Mouse (Mus musculus): ENCODE measurements around the gene Tbc1d22a. TPM values are rescaled to one million over a fixed set of nuclear protein-coding genes. Genes with fewer than 3 reads are reported as not detected.

The Tbc1d22a gene
- polyA plus RNA-seq, 1 experiment from 2014 or later, result 9.6 TPM

DNA sequence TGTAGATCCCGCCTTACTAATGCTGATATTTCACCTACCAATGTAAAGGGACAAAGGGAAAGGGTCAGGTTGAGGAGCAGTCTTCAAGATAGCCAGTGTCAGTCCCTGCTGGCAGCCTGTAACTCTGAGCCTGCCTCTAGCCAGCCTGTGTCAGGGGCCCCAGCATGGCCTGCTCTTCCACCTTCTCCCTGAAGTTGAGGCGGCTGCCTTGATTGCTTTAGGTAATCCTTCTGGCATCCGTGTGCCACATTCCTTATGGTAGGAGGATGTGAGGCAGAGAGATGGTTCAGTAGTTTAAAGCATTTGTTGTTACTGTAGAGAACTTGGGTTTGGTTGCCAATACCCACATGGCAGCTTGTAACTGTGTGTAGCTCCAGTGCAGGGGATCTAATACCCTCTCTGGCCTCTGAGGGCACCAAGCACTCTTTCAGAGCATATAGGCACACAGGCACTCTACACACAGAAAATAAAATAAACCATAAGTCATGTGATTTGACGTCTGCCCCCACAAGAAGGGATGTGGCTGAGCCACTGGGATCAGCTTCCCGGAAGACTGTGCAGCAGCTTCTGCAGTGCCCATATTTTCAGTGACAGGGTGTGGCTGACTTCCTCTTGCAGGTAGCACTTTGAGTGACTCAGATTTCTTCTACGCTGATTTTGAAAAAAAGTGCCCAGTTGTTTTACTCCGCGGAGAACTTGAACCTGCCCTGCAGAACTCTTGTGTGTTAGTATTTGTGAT is 128.5 kb downstream of the Tbc1d22a start:
- DNase-seq (ENCODE audit: low spot score) (no peak), ATAC-seq (replicated peaks; ENCODE audit: low FRiP score, low TSS enrichment, low read depth) (no peak)
- WGBS, result 61% methylated on average over 8 of the region's 8 CpGs
- H3K27me3 ChIP-seq (replicated peaks; ENCODE audit: control insufficient read depth, insufficient read depth, low read length), result no peaks in the 10 kb centered on the region
- H3K4me3 ChIP-seq (ENCODE audit: low read depth, low read length), result no peak overlapping the region
- H3K4me1 ChIP-seq (replicated peaks; ENCODE audit: control insufficient read depth, insufficient read depth, low read length), result no peaks in the 10 kb centered on the region
- H3K9me3 ChIP-seq (ENCODE audit: control insufficient read depth, low read length), result no peaks in the 10 kb centered on the region
- H3K27ac ChIP-seq (ENCODE audit: low read depth), result no peak overlapping the region
- H3K36me3 ChIP-seq (ENCODE audit: control insufficient read depth, insufficient read depth, low read length), result no peaks in the 10 kb centered on the region
- H3K9ac ChIP-seq (ENCODE audit: low read length), result no peak overlapping the region
- no peak overlapping the region for H3K4me2 ChIP-seq (ENCODE audit: low read length)

DNA sequence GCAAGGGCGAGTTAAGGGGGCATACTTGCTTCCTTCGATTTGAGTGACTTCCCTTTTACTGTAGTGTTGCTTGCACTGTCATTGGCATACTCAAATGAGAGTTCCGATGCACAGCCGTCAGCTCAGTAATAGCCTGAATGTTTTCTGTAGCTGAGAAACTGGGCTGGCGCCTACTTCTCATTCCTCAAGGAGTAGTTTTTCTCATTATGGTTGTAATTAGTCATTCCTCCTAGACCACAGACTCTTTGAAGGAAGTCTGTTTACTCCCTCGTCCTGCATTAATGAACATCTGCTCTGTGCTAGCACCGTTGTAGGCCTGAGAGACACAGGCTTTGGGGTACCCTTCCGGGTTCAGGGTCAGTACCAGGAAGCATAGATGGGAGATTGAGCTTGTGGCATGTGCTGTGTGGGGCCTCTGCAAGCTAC is 130.7 kb downstream of the Tbc1d22a start:
- DNase-seq (ENCODE audit: low spot score), result no peak

DNA sequence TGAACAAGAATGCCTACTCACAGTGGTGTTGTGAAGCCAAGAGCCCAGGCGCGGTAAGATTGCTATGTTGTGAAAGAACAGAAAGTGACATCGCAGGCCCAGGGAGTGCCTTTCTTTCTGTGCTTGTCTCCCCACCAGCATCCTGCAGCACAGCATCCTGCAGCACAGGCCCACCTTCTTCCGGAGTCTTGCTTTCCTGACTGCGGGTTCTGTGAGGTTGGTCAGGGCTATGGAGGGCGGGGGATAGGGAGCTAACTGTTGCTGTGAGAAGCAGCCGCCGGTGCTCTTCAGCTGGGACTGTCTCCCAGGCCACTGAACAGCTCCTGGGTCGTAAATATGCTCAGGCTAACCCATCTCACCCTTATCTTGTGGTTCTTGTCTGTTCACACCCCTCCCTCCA is 131.6 kb downstream of the Tbc1d22a start:
- Histone ChIP-seq H3K9ac (ENCODE audit: low read length) (no peak overlapping the region), H3K9me3 (ENCODE audit: control insufficient read depth, low read length) (no peaks in the 10 kb centered on the region), H3K27me3 (replicated peaks; ENCODE audit: control insufficient read depth, insufficient read depth, low read length) (no peaks in the 10 kb centered on the region), H3K36me3 (ENCODE audit: control insufficient read depth, insufficient read depth, low read length) (no peaks in the 10 kb centered on the region), H3K4me2 (ENCODE audit: low read length) (no peak overlapping the region), H3K4me1 (replicated peaks; ENCODE audit: control insufficient read depth, insufficient read depth, low read length) (no peaks in the 10 kb centered on the region), H3K4me3 (ENCODE audit: low read depth, low read length) (no peak overlapping the region), H3K27ac (ENCODE audit: low read depth) (no peak overlapping the region)
- WGBS, result 59% methylated on average over 9 of the region's 9 CpGs
- ATAC-seq (replicated peaks; ENCODE audit: low FRiP score, low TSS enrichment, low read depth) (no peak), DNase-seq (ENCODE audit: low spot score) (no peak)

More for the DNA sequence above, 130.7 kb downstream of the Tbc1d22a start:
- 74% methylated on average over 8 of the region's 8 CpGs for WGBS
- Histone ChIP-seq H3K9me3 (ENCODE audit: control insufficient read depth, low read length) (no peaks in the 10 kb centered on the region), H3K27me3 (replicated peaks; ENCODE audit: control insufficient read depth, insufficient read depth, low read length) (no peaks in the 10 kb centered on the region), H3K27ac (ENCODE audit: low read depth) (no peak overlapping the region), H3K4me2 (ENCODE audit: low read length) (no peak overlapping the region), H3K4me3 (ENCODE audit: low read depth, low read length) (no peak overlapping the region), H3K36me3 (ENCODE audit: control insufficient read depth, insufficient read depth, low read length) (no peaks in the 10 kb centered on the region), H3K9ac (ENCODE audit: low read length) (no peak overlapping the region), H3K4me1 (replicated peaks; ENCODE audit: control insufficient read depth, insufficient read depth, low read length) (no peaks in the 10 kb centered on the region)
- no peak for ATAC-seq (replicated peaks; ENCODE audit: low FRiP score, low TSS enrichment, low read depth)

DNA sequence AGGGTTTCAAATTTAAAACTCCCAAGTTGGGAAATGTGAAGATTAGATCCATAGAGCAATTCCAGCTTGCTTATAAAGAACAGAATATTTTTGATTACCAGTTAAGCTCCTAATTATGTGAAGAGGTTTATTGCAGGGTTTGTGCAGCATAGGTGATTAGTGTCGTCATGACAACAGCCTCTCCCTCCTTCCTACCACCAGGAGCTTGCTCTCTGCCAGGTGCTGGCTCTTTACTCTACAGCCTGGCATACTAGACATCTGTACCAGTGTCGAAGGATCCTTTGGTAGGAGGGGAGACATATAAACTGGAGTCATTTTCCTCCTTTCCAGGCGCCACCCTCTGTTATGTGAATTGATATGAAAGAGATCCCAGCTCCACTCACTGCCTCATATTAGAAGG is 132.3 kb downstream of the Tbc1d22a start:
- Histone ChIP-seq H3K9ac (ENCODE audit: low read length) (no peak overlapping the region), H3K4me1 (replicated peaks; ENCODE audit: control insufficient read depth, insufficient read depth, low read length) (no peaks in the 10 kb centered on the region), H3K4me3 (ENCODE audit: low read depth, low read length) (no peak overlapping the region), H3K4me2 (ENCODE audit: low read length) (no peak overlapping the region), H3K36me3 (ENCODE audit: control insufficient read depth, insufficient read depth, low read length) (no peaks in the 10 kb centered on the region), H3K27me3 (replicated peaks; ENCODE audit: control insufficient read depth, insufficient read depth, low read length) (no peaks in the 10 kb centered on the region), H3K27ac (ENCODE audit: low read depth) (no peak overlapping the region), H3K9me3 (ENCODE audit: control insufficient read depth, low read length) (no peaks in the 10 kb centered on the region)
- DNase-seq (ENCODE audit: low spot score), result no peak
- WGBS, result 81% methylated on average over 3 of the region's 3 CpGs
- no peak for ATAC-seq (replicated peaks; ENCODE audit: low FRiP score, low TSS enrichment, low read depth)

DNA sequence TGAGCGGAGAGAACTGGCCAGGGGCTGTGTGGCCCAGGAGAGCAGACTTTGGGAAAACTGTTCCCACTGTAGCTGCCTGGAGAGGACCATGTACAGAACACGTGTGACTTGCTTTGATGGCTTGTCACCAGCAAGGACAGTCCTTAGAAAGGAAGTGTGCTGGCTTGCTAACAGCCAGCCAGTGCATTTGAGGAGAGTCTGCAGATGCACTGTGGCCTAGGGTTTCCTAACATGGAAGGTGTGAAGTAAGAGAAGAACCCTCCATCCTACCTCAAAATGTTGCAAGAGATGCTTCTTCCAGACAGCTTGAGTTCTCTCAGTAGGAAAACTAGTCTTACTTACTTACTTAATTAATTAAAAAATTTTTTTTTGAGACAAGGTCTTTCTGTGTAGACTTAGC is 140.7 kb downstream of the Tbc1d22a start:
- no peak for ATAC-seq (replicated peaks; ENCODE audit: low FRiP score, low TSS enrichment, low read depth)
- Histone ChIP-seq H3K4me1 (replicated peaks; ENCODE audit: control insufficient read depth, insufficient read depth, low read length) (no peaks in the 10 kb centered on the region), H3K27ac (ENCODE audit: low read depth) (no peak overlapping the region), H3K4me2 (ENCODE audit: low read length) (no peak overlapping the region), H3K4me3 (ENCODE audit: low read depth, low read length) (no peak overlapping the region), H3K27me3 (replicated peaks; ENCODE audit: control insufficient read depth, insufficient read depth, low read length) (no peaks in the 10 kb centered on the region), H3K9ac (ENCODE audit: low read length) (no peak overlapping the region), H3K36me3 (ENCODE audit: control insufficient read depth, insufficient read depth, low read length) (no peaks in the 10 kb centered on the region), H3K9me3 (ENCODE audit: control insufficient read depth, low read length) (no peaks in the 10 kb centered on the region)
- 79% methylated on average over 2 of the region's 2 CpGs for WGBS
- no peak for DNase-seq (ENCODE audit: low spot score)

DNA sequence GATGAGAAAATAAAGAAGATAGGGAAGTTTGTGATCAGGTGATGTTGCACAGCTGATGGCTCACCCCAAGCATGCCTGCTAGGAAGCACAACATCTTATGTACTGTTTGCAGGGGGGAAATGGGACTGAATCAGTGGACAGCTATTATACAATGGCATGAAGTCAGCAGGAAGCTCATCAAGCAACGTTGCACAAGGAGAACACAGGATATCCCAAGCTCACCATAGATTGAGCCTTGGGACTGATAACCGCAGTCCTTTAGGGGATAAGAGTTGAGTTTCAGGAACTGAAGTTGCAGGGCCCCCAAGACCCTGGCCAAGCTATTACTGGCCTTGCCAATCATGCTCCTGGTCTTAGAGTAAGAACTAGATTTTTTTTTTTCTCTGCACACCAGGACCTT is 141.6 kb downstream of the Tbc1d22a start:
- Histone ChIP-seq H3K27me3 (replicated peaks; ENCODE audit: control insufficient read depth, insufficient read depth, low read length) (no peaks in the 10 kb centered on the region), H3K27ac (ENCODE audit: low read depth) (no peak overlapping the region), H3K4me2 (ENCODE audit: low read length) (no peak overlapping the region), H3K4me1 (replicated peaks; ENCODE audit: control insufficient read depth, insufficient read depth, low read length) (no peaks in the 10 kb centered on the region), H3K9me3 (ENCODE audit: control insufficient read depth, low read length) (no peaks in the 10 kb centered on the region), H3K4me3 (ENCODE audit: low read depth, low read length) (no peak overlapping the region), H3K36me3 (ENCODE audit: control insufficient read depth, insufficient read depth, low read length) (no peaks in the 10 kb centered on the region), H3K9ac (ENCODE audit: low read length) (no peak overlapping the region)
- no peak for DNase-seq (ENCODE audit: low spot score)
- 92% methylated on average over 2 of the region's 2 CpGs for WGBS
- no peak for ATAC-seq (replicated peaks; ENCODE audit: low FRiP score, low TSS enrichment, low read depth)

DNA sequence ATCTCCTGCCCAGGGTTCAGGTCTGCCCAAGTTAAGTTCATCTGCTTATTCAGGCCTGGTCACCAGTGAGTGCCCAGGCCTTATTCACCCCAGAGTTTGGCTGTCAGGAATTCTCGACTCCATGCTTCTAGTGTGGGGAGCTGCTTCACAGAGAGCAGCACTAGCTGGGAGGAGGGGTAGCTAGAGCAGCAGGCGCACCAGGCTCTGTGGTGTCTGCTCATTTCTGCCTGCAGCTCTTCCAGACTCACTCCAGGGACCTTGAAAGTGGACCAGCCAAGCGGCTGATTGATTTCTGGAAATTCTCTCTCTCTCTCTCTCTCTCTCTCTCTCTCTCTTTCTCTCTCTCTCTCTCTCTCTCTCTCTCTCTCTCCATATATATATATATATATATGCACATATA is 146.1 kb downstream of the Tbc1d22a start:
- Histone ChIP-seq H3K4me2 (ENCODE audit: low read length) (no peak overlapping the region), H3K27me3 (replicated peaks; ENCODE audit: control insufficient read depth, insufficient read depth, low read length) (no peaks in the 10 kb centered on the region), H3K27ac (ENCODE audit: low read depth) (no peak overlapping the region), H3K4me3 (ENCODE audit: low read depth, low read length) (no peak overlapping the region), H3K36me3 (ENCODE audit: control insufficient read depth, insufficient read depth, low read length) (no peaks in the 10 kb centered on the region), H3K9me3 (ENCODE audit: control insufficient read depth, low read length) (no peaks in the 10 kb centered on the region), H3K9ac (ENCODE audit: low read length) (no peak overlapping the region), H3K4me1 (replicated peaks; ENCODE audit: control insufficient read depth, insufficient read depth, low read length) (no peaks in the 10 kb centered on the region)
- DNase-seq (ENCODE audit: low spot score) (no peak), ATAC-seq (replicated peaks; ENCODE audit: low FRiP score, low TSS enrichment, low read depth) (no peak)
- WGBS, result 59% methylated on average over 3 of the region's 3 CpGs

DNA sequence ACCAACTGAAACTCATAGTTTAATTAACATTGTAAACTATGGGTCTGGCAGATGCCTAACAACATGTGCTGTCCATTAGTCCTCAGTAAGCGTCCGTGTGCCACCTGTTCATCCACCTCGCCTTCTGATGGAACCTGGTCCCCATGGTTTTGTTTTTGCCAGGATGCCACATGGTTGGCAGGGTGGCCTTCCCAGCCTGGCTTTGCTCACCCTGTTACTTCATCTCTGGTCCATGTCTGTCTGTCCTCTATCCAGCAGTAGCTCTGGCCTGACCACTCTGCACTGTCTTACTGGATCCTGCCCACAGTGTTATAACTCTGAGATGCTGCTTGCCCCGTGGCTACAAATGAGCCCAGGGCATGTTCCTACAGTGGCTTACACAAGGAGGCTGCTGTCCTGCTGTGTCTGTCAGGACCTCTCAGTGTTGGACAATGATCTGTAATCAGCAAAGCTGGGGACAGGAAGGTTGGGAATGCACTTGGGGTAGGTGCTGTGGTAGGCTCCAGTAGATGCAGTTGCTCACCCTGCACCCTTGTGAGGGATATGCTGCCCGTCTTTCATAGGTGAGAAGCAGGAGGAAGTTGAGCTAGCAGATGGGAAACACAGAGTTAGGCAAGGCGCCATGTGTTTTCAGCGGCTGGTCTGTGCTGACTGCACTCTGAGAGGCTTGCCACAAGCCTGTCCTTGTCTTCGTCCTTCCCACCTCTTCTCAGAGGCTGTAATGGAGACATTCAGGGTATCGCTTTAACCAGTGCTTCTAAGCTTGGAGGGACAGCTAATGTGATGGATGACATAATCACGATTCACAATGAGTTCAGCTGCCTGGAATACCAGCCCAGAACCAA is 148.3 kb downstream of the Tbc1d22a start:
- 79% methylated on average over 10 of the region's 10 CpGs for WGBS
- Histone ChIP-seq H3K4me1 (replicated peaks; ENCODE audit: control insufficient read depth, insufficient read depth, low read length) (no peaks in the 10 kb centered on the region), H3K9ac (ENCODE audit: low read length) (no peak overlapping the region), H3K4me3 (ENCODE audit: low read depth, low read length) (no peak overlapping the region), H3K36me3 (ENCODE audit: control insufficient read depth, insufficient read depth, low read length) (no peaks in the 10 kb centered on the region), H3K9me3 (ENCODE audit: control insufficient read depth, low read length) (no peaks in the 10 kb centered on the region), H3K27ac (ENCODE audit: low read depth) (no peak overlapping the region), H3K4me2 (ENCODE audit: low read length) (no peak overlapping the region), H3K27me3 (replicated peaks; ENCODE audit: control insufficient read depth, insufficient read depth, low read length) (no peaks in the 10 kb centered on the region)
- no peak for DNase-seq (ENCODE audit: low spot score)
- ATAC-seq (replicated peaks; ENCODE audit: low FRiP score, low TSS enrichment, low read depth), result no peak
